ENCODE assay signal across 17 mouse cellular contexts in the genomic region with DNA sequence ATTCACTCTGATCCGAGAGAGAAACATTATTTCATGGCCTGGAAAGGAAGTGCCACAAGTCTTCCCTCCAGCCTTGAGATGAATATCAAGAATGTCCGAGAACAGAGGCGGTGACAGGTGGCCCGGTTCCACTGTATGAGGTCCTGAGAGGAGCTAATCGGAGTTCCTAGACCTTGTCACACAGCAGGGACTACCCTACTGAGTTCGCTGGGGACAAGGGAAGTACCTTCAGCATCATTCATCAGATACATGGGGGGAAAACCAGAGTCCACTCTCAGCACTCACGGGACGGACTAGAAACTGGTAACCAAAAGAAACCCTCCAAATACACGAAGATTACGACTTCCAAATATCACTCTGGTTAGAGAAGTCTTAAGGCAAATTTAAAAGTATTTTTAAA. TPM values are rescaled to one million over a fixed set of nuclear protein-coding genes. Genes with fewer than 3 reads are reported as not detected.
DNase-seq lines count a peak whose midpoint lies in the region; ATAC-seq and TF ChIP-seq lines count a peak whose summit lies in the region.
"Had no signal": no experiment of that assay in that cellular context is flagged by ENCODE, and none has a peak within 500 bp of the region (broad histone marks: within the 10 kb centered on the region; RNA-seq: fewer than 3 reads in every experiment).

No protein-coding gene starts in this region.

- no peak for TF ChIP-seq EP300 in heart, postnatal 0 days (IDR thresholded peaks at IDR 0.05; ENCODE audit: low read depth)

- H3K4me3 ChIP-seq in heart, postnatal 0 days (ENCODE audit: low read depth, low read length) = no peak overlapping the region
- no peak overlapping the region for H3K4me3 ChIP-seq in lung, embryonic 16.5 days (ENCODE audit: low read length)
- H3K4me3 ChIP-seq in macrophage (ENCODE audit: inconsistent target) = no peak overlapping the region
- H3K4me3 ChIP-seq: hindbrain, embryonic 15.5 days; midbrain, embryonic 13.5 days had no signal

- H3K36me3 ChIP-seq in heart, postnatal 0 days (replicated peaks; ENCODE audit: control insufficient read depth, insufficient read depth, low read length) = peaks cover 44% of the 10 kb centered on the region
- H3K36me3 ChIP-seq in lung, embryonic 16.5 days (ENCODE audit: control insufficient read depth, insufficient read depth, low read length) = peaks cover 19% of the 10 kb centered on the region
- peaks cover 50% of the 10 kb centered on the region for H3K36me3 ChIP-seq in macrophage (ENCODE audit: inconsistent target)

- DNase-seq in heart, postnatal 0 days (ENCODE audit: low spot score) = no peak
- no peak for DNase-seq in heart, postnatal 25 days (ENCODE audit: low spot score)
- no peak for DNase-seq in lung, postnatal 36 days
- DNase-seq in urinary bladder, adult 18-20 months (ENCODE audit: low spot score in 2 of 2) = no peak
- DNase-seq: cerebellum, adult 8-10 months; right cerebral cortex, postnatal 14 days had no signal

- H3K27me3 ChIP-seq in heart, postnatal 0 days (ENCODE audit: control insufficient read depth, insufficient read depth, low read length) = no peaks in the 10 kb centered on the region
- no peaks in the 10 kb centered on the region for H3K27me3 ChIP-seq in lung, embryonic 16.5 days (ENCODE audit: control insufficient read depth, insufficient read depth, low read depth, low read length)
- H3K27me3 ChIP-seq: hindbrain, embryonic 15.5 days; midbrain, embryonic 13.5 days had no signal

- peak overlapping the region; percentile 40 for H3K4me2 ChIP-seq in heart, postnatal 0 days (ENCODE audit: low read depth, low read length)
- 0 out of 2 replicates have a peak overlapping the region, but pooled peaks have one; percentile 12 for H3K4me2 ChIP-seq in lung, embryonic 16.5 days (ENCODE audit: low read depth, low read length)
- H3K4me2 ChIP-seq: heart, embryonic 11.5 days; hindbrain, embryonic 15.5 days; midbrain, embryonic 13.5 days had no signal

- no peak for TF ChIP-seq CTCF in heart, postnatal 0 days (IDR thresholded peaks at IDR 0.05; ENCODE audit: low read depth)

- no peak for ATAC-seq in heart, postnatal 0 days (ENCODE audit: insufficient read depth, low read depth)
- no peak for ATAC-seq in lung, embryonic 16.5 days (ENCODE audit: low read depth)
- ATAC-seq in CD4-positive, CD25-positive, alpha-beta regulatory T cell, adult 4 months = peak; percentile 22
- ATAC-seq in erythroid progenitor cell, adult 5-6 weeks (replicated peaks; ENCODE audit: low FRiP score, poor library complexity, severe bottlenecking) = no peak
- ATAC-seq: forebrain, embryonic 16.5 days; midbrain, embryonic 13.5 days had no signal

- H3K4me1 ChIP-seq in heart, postnatal 0 days (ENCODE audit: control insufficient read depth, insufficient read depth) = peaks cover 3% of the 10 kb centered on the region; the same call in 1 of the 2 replicates
- peaks cover 7% of the 10 kb centered on the region; the same call in 1 of the 2 replicates for H3K4me1 ChIP-seq in lung, embryonic 16.5 days (replicated peaks; ENCODE audit: control insufficient read depth, insufficient read depth, low read length)
- H3K4me1 ChIP-seq: hindbrain, embryonic 15.5 days; midbrain, embryonic 13.5 days had no signal

- peaks cover 59% of the 10 kb centered on the region; the same call in 1 of the 2 replicates for H3K79me2 ChIP-seq in macrophage (ENCODE audit: inconsistent target)

- WGBS in heart, postnatal 0 days = 63% methylated on average over 10 of the region's 10 CpGs
- WGBS in lung, embryonic 16.5 days = 75% methylated on average over 10 of the region's 10 CpGs
- 22% methylated on average over 10 of the region's 10 CpGs for WGBS in macrophage (ENCODE audit: missing documents)

- intact Hi-C loops in heart, postnatal 25 days (cut with DNase I) = loop anchor here (5.0 kb wide), 1 partner anchor 77 kb away; a partner anchor contains a TSS

- no peak overlapping the region for H3K9ac ChIP-seq in heart, postnatal 0 days (replicated peaks; ENCODE audit: low read depth, low read length)
- no peak overlapping the region for H3K9ac ChIP-seq in lung, embryonic 16.5 days (ENCODE audit: low read length)
- H3K9ac ChIP-seq: hindbrain, embryonic 15.5 days; midbrain, embryonic 13.5 days had no signal

- no peak overlapping the region; the same call in 1 of the 2 replicates for H3K27ac ChIP-seq in heart, postnatal 0 days (ENCODE audit: low read depth)
- peak overlapping the region; percentile 0 for H3K27ac ChIP-seq in lung, embryonic 16.5 days (ENCODE audit: low read length)
- H3K27ac ChIP-seq in macrophage = peak overlapping the region; percentile 83
- H3K27ac ChIP-seq: hindbrain, embryonic 15.5 days; kidney, postnatal 0 days; midbrain, embryonic 13.5 days had no signal

- no peaks in the 10 kb centered on the region for H3K9me3 ChIP-seq in heart, postnatal 0 days (replicated peaks; ENCODE audit: control insufficient read depth, low read length)
- H3K9me3 ChIP-seq in lung, embryonic 16.5 days (ENCODE audit: control insufficient read depth, low read length) = no peaks in the 10 kb centered on the region
- H3K9me3 ChIP-seq: hindbrain, embryonic 15.5 days; midbrain, embryonic 13.5 days had no signal

RNA-seq across cellular contexts. Expression of a gene that starts 38.5 kb away (rescaled TPM):
- total RNA-seq in heart, postnatal 0 days (2014; rRNA removed; ENCODE audit: low replicate concordance) = not detected in 2 replicates
- not detected in 2 replicates for polyA plus RNA-seq in heart, postnatal 0 days (2015; fragmentation: Nextera tagmentation; extraction: Ambion mirVana)
- not detected for total RNA-seq in heart, postnatal 25 days (2021)
- polyA plus RNA-seq in lung, embryonic 16.5 days (2015; fragmentation: Nextera tagmentation; extraction: Ambion mirVana) = not detected in 2 replicates
- polyA plus RNA-seq in CD4-positive, CD25-positive, alpha-beta regulatory T cell, adult 4 months (2017; shearing (Covaris generic)) = under 1 TPM in 1 of 2 experiments, not detected in 1; 0.30 TPM
- 1 to 10 TPM in 16 of 26 experiments, under 1 TPM in 2, not detected in 8; 0.58 to 6.6 (median 2.1) TPM for total RNA-seq in macrophage (2018; cell fraction: chromatin; rRNA removed)
- not detected for total RNA-seq in macrophage (2018; cell fraction: cytosol; rRNA removed)
- total RNA-seq in macrophage (2018; cell fraction: nucleus; rRNA removed) = 1 to 10 TPM in 9 of 26 experiments, under 1 TPM in 6, not detected in 11; 0.47 to 4.3 (median 1.1) TPM
- not detected in 3 replicates for polyA plus RNA-seq in macrophage (2018)
- total RNA-seq in erythroid progenitor cell, adult 5-6 weeks (2015; ENCODE audit: low replicate concordance) = not detected in 2 replicates
- not detected in 2 replicates for total RNA-seq in erythroid progenitor cell, adult 5-6 weeks (2017; ENCODE audit: low replicate concordance)
- total RNA-seq: gastrocnemius, adult 8-10 months had no signal
- polyA plus RNA-seq: brain, embryonic 14.5 days; forebrain, embryonic 16.5 days; heart, embryonic 11.5 days; hindbrain, embryonic 15.5 days; kidney, postnatal 0 days; midbrain, embryonic 13.5 days had no signal
